Comparison of ENCODE assay signal across 25 mouse cellular contexts in the genomic region with DNA sequence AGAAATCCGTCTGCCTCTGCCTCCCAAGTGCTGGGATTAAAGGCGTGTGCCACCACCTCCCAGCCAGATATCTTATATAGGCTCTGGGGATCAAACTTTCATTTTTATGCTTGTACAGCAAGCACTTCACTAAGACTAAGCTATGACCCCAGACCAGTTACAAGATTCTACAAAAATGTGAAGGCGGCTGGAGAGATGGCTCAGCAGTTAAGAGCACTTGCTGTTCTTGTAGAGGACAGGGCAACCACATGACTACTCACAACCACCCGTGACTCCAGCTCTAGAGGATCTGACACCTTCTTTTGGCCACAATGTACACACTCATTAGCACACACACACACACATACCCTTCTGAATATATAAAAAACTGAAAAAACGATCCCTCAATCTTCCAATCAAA.
"Had no signal": no experiment of that assay in that cellular context is flagged by ENCODE, and none has a peak within 500 bp of the region (broad histone marks: within the 10 kb centered on the region; RNA-seq: fewer than 3 reads in every experiment).

No protein-coding gene starts in this region.

- H3K4me2 ChIP-seq: heart, embryonic 12.5 days; hindbrain, embryonic 12.5 days; hindbrain, embryonic 15.5 days; kidney, embryonic 15.5 days; limb, embryonic 13.5 days; limb, embryonic 15.5 days had no signal

- H3K9me3 ChIP-seq: heart, embryonic 12.5 days; hindbrain, embryonic 10.5 days; hindbrain, embryonic 12.5 days; hindbrain, embryonic 15.5 days; kidney, embryonic 15.5 days; limb, embryonic 13.5 days; limb, embryonic 15.5 days had no signal

- H3K27me3 ChIP-seq: heart, embryonic 12.5 days; hindbrain, embryonic 12.5 days; hindbrain, embryonic 15.5 days; kidney, embryonic 15.5 days; limb, embryonic 13.5 days; limb, embryonic 15.5 days had no signal

- ATAC-seq: hindbrain, postnatal 0 days; intestine, embryonic 16.5 days had no signal

- H3K27ac ChIP-seq: gastrocnemius, adult 2 months; heart, adult 2 months; hindbrain, embryonic 10.5 days; hindbrain, embryonic 12.5 days; hindbrain, embryonic 15.5 days; hindbrain, postnatal 0 days; kidney, embryonic 15.5 days; kidney, postnatal 0 days; limb, embryonic 13.5 days; limb, embryonic 15.5 days; liver, embryonic 14.5 days had no signal

- H3K4me3 ChIP-seq: gastrocnemius, adult 2 months; heart, adult 2 months; heart, embryonic 12.5 days; hindbrain, embryonic 10.5 days; hindbrain, embryonic 12.5 days; hindbrain, embryonic 15.5 days; kidney, embryonic 15.5 days; limb, embryonic 13.5 days; limb, embryonic 15.5 days had no signal

- DNase-seq: gastrocnemius, adult 2 months; gastrocnemius, postnatal 10 days; gastrocnemius, postnatal 25 days; heart, adult 2 months; heart, postnatal 10 days; heart, postnatal 36 days; kidney, adult 11 months; kidney, adult 2 months; kidney, adult 9 months; kidney, postnatal 14 days; kidney, postnatal 36 days; layer of hippocampus, adult 9-11 months; layer of hippocampus, postnatal 36 days; left cerebral cortex, postnatal 4 days had no signal

- H3K9ac ChIP-seq: heart, embryonic 12.5 days; hindbrain, embryonic 12.5 days; hindbrain, embryonic 15.5 days; kidney, embryonic 15.5 days; limb, embryonic 13.5 days; limb, embryonic 15.5 days; liver, embryonic 14.5 days had no signal
